Mouse (Mus musculus) myocyte (in vitro differentiated cells): Measurements from ENCODE around the gene Gnl2. TPM values are rescaled to one million over a fixed set of nuclear protein-coding genes. Genes with fewer than 3 reads are reported as not detected.

Source experiments
- H3K27me3 ChIP-seq: one replicate; pipeline ENCODE4 v1.6.1; 2011; ENCODE audit not compliant: control insufficient read depth, insufficient read depth, insufficient read length
- H3K36me3 ChIP-seq: one replicate; pipeline ENCODE4 v1.6.1; 2011; ENCODE audit not compliant: control insufficient read depth, insufficient read depth
- H3K4me2 ChIP-seq: one replicate; pipeline ENCODE4 v1.6.1; 2011; ENCODE audit warnings: low read depth, control low read depth
- H3K4me3 ChIP-seq: one replicate; pipeline ENCODE4 v1.5.1; 2011; ENCODE audit warnings: mild to moderate bottlenecking, control low read depth, moderate library complexity
- H3K79me2 ChIP-seq: one replicate; pipeline ENCODE4 v1.6.1; 2011; ENCODE audit not compliant: control insufficient read depth, insufficient read depth
- H3ac ChIP-seq: one replicate; pipeline ENCODE4 v1.6.1; 2011; ENCODE audit not compliant: control insufficient read depth, insufficient read length
- CEBPB ChIP-seq: IDR thresholded peaks from 2 replicates; pipeline ENCODE4 v1.6.1; 2011; ENCODE audit warnings: mild to moderate bottlenecking, moderate library complexity; ENCODE audit not compliant: poor library complexity, insufficient read depth, severe bottlenecking
- E2F4 ChIP-seq: IDR thresholded peaks from one replicate; pipeline ENCODE4 v1.6.1; 2011; ENCODE audit warnings: mild to moderate bottlenecking, control low read depth, moderate library complexity; ENCODE audit not compliant: insufficient read depth
- MAX ChIP-seq: IDR thresholded peaks from one replicate; pipeline ENCODE4 v1.6.1; 2011; ENCODE audit warnings: low read depth, mild to moderate bottlenecking, control low read depth
- MYOD1 ChIP-seq, 3 experiments: IDR thresholded peaks; one replicate each; pipeline ENCODE4 v1.6.1; 2011; ENCODE audit warnings: control low read depth in 2 of 3, low read depth in 2 of 3, mild to moderate bottlenecking in 2 of 3, moderate library complexity in 1 of 3; ENCODE audit not compliant: insufficient read length in 2 of 3, control insufficient read depth in 1 of 3
- MYOG ChIP-seq, 3 experiments: IDR thresholded peaks; one replicate each; pipeline ENCODE4 v1.6.1; 2011; ENCODE audit warnings: control low read depth in 2 of 3, low read depth in 2 of 3, mild to moderate bottlenecking in 2 of 3; ENCODE audit not compliant: insufficient read length in 2 of 3, control insufficient read depth in 1 of 3, insufficient read depth in 1 of 3
- POLR2A ChIP-seq: IDR thresholded peaks from one replicate; pipeline ENCODE4 v1.6.1; 2011; ENCODE audit warnings: low read depth, mild to moderate bottlenecking, control low read depth, moderate library complexity; ENCODE audit not compliant: insufficient read length
- POLR2AphosphoS2 ChIP-seq: IDR thresholded peaks from one replicate; pipeline ENCODE4 v1.6.1; 2011; ENCODE audit warnings: low read depth, control low read depth; ENCODE audit not compliant: insufficient read length
- REST ChIP-seq: IDR thresholded peaks from one replicate; pipeline ENCODE4 v1.6.1; 2011; ENCODE audit warnings: mild to moderate bottlenecking, control low read depth, moderate library complexity; ENCODE audit not compliant: insufficient read depth, insufficient read length
- SRF ChIP-seq: IDR thresholded peaks from one replicate; pipeline ENCODE4 v1.6.1; 2011; ENCODE audit warnings: low read depth; ENCODE audit not compliant: control insufficient read depth, insufficient read length
- TCF12 ChIP-seq: IDR thresholded peaks from one replicate; pipeline ENCODE4 v1.6.1; 2011; ENCODE audit warnings: mild to moderate bottlenecking, control low read depth; ENCODE audit not compliant: poor library complexity, insufficient read depth, severe bottlenecking
- TCF3 ChIP-seq: IDR thresholded peaks from one replicate; pipeline ENCODE4 v1.6.1; 2011; ENCODE audit warnings: low read depth, control low read depth; ENCODE audit not compliant: insufficient read length
- USF1 ChIP-seq: IDR thresholded peaks from one replicate; pipeline ENCODE4 v1.6.1; 2011; ENCODE audit warnings: low read depth, mild to moderate bottlenecking, control low read depth, moderate library complexity
- polyA plus RNA-seq: library from polyadenylated mRNA; unstranded; fragments of >200 nt; fragmentation: generic; extraction: Trizol; gene quantifications from one replicate; pipeline ENCODE4 v1.2.1, GENCODE M21; 2012; ENCODE audit warnings: missing spikeins

The Gnl2 gene
- polyA plus RNA-seq, 1 experiment: 27.0 TPM

DNA sequence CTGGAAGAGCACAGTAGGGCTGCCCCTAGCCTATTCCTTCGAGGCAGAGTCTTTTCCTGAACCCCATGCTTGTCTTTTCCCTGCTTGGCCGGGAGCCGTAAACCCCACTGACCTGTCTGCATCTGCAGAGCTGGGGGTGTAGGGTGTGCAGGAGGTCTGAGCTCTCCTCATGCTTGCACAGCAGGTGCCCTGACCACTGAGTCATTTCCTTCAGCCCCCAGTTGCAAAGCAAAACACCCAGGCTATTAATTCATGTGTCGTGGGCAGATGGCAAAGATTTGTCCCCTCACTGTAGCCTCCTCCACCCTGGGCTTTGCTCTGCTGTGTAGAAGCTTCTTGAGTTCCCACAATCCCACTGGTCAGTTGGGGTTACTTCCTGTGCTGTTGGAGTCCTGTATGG lies 81.0 kb downstream of the Gnl2 start:
- Histone ChIP-seq H3K4me3 (no peak overlapping the region), H3K36me3 (no peaks in the 10 kb centered on the region), H3K27me3 (no peaks in the 10 kb centered on the region), H3K79me2 (no peaks in the 10 kb centered on the region), H3ac (no peak overlapping the region), H3K4me2 (no peak overlapping the region)
- TF ChIP-seq MYOG (IDR thresholded peaks at IDR 0.05; ENCODE audit: control insufficient read depth in 1 of 3, insufficient read depth in 1 of 3, insufficient read length in 2 of 3, low read depth in 2 of 3): peak in 1 of 3 experiments; percentile 34
- TF ChIP-seq MYOD1 (IDR thresholded peaks at IDR 0.05; ENCODE audit: control insufficient read depth in 1 of 3, insufficient read length in 2 of 3, low read depth in 2 of 3): peak in 2 of 3 experiments; percentile 30 to 73
- TF ChIP-seq SRF: no peak
- no peak for TF ChIP-seq TCF3
- no peak for TF ChIP-seq E2F4
- TF ChIP-seq MAX: no peak
- TF ChIP-seq REST: no peak

DNA sequence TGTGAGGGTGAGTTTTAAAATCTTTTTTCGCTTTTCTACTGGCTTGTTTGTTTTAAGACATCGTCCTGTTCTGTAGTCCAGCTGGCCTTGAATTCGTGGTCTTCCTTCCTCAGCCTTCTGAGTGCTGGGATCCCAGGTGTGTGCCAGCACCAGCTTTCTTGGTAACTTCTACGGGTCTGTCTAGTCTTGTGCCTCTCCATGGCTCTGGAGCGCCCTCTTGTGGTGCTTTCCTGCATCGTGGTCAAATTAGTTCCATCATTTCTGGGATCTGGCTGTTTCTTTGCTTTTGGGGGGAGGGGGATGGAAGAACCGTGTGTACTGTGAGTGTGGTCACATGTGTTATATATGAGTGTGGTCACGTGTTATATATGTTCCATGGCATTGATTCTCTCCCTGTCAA lies 83.1 kb downstream of the Gnl2 start:
- no peak overlapping the region for H3K4me2 ChIP-seq
- no peak for TF ChIP-seq POLR2A
- TF ChIP-seq TCF3: no peak
- no peak for TF ChIP-seq CEBPB
- TF ChIP-seq E2F4: no peak
- no peak for TF ChIP-seq MAX
- TF ChIP-seq TCF12: no peak
- TF ChIP-seq REST: no peak
- TF ChIP-seq POLR2AphosphoS2: no peak
- no peak for TF ChIP-seq MYOD1 (IDR thresholded peaks at IDR 0.05; ENCODE audit: control insufficient read depth in 1 of 3, insufficient read length in 2 of 3, low read depth in 2 of 3)
- TF ChIP-seq MYOG (IDR thresholded peaks at IDR 0.05; ENCODE audit: control insufficient read depth in 1 of 3, insufficient read depth in 1 of 3, insufficient read length in 2 of 3, low read depth in 2 of 3): no peak
- no peak for TF ChIP-seq USF1
- TF ChIP-seq SRF: no peak

DNA sequence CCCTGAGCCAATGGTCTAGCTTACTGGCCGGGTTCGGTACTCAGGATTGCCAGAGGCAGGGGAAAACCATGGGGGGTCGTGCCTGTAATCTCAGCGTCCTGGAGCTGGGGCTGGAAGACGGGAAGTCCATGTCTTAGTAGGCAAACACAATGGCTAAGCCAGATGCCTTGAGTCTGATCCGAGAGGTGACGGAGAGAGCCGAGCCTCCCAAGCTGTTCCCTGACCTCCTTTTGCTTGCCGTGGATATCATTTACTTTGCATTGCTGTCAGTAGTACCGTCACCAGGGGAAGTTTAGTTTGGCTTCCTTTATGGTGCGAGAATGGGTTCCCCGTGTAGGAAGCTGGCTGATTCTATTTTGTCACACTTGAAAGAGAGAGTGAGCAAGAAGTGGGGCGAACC lies 84.9 kb downstream of the Gnl2 start:
- Histone ChIP-seq H3K79me2 (no peaks in the 10 kb centered on the region), H3ac (no peak overlapping the region), H3K27me3 (no peaks in the 10 kb centered on the region), H3K4me3 (no peak overlapping the region), H3K4me2 (no peak overlapping the region), H3K36me3 (peaks cover 6% of the 10 kb centered on the region)
- TF ChIP-seq CEBPB (no peak), TCF12 (no peak), E2F4 (no peak), USF1 (no peak), POLR2A (no peak), TCF3 (no peak), MAX (no peak), MYOG (IDR thresholded peaks at IDR 0.05; ENCODE audit: control insufficient read depth in 1 of 3, insufficient read depth in 1 of 3, insufficient read length in 2 of 3, low read depth in 2 of 3) (no peak), POLR2AphosphoS2 (no peak), MYOD1 (IDR thresholded peaks at IDR 0.05; ENCODE audit: control insufficient read depth in 1 of 3, insufficient read length in 2 of 3, low read depth in 2 of 3) (no peak)

More for the DNA sequence above, 83.1 kb downstream of the Gnl2 start:
- H3K27me3 ChIP-seq: no peaks in the 10 kb centered on the region
- no peaks in the 10 kb centered on the region for H3K79me2 ChIP-seq
- H3ac ChIP-seq: no peak overlapping the region
- H3K4me3 ChIP-seq: no peak overlapping the region
- peaks cover 6% of the 10 kb centered on the region for H3K36me3 ChIP-seq

Other genes starting within 250 kb of the Gnl2 start
- 12.9 TPM for gene Mtf1, start 214.5 kb upstream of the Gnl2 start, polyA plus RNA-seq
- 36.5 TPM for gene Yrdc, start 165.9 kb upstream of the Gnl2 start, polyA plus RNA-seq
- gene 1110065P20Rik, start 165.4 kb upstream of the Gnl2 start, polyA plus RNA-seq: 82.5 TPM
- not detected for gene Maneal, start 154.4 kb upstream of the Gnl2 start, polyA plus RNA-seq
- gene Epha10, start 135.7 kb upstream of the Gnl2 start, polyA plus RNA-seq: not detected
- gene 9930104L06Rik, start 79.5 kb upstream of the Gnl2 start, polyA plus RNA-seq: 4.5 TPM
- 45.9 TPM for gene Cdca8, start 77.3 kb upstream of the Gnl2 start, polyA plus RNA-seq
- gene Rspo1, start 30.2 kb upstream of the Gnl2 start, polyA plus RNA-seq: 0.02 TPM
- gene Dnali1, start 49.1 kb downstream of the Gnl2 start, polyA plus RNA-seq: 0.14 TPM
- gene Snip1, start 50.1 kb downstream of the Gnl2 start, polyA plus RNA-seq: 14.3 TPM
- gene Meaf6, start 68.5 kb downstream of the Gnl2 start, polyA plus RNA-seq: 19.3 TPM
- gene Zc3h12a, start 111.3 kb downstream of the Gnl2 start, polyA plus RNA-seq: 5.9 TPM